Mouse (Mus musculus): Measurements from ENCODE around the gene Snrnp25. TPM values are rescaled to one million over a fixed set of nuclear protein-coding genes. Genes with fewer than 3 reads are reported as not detected.

Snrnp25 gene
- polyA plus RNA-seq, 1 experiment from 2014 or later = 47.8 TPM

GRCm38 (mm10) chr11:32225222-32226104, 20.2 kb downstream of the Snrnp25 start:
- no peaks in the 10 kb centered on the region for H3K27me3 ChIP-seq
- peaks cover 64% of the 10 kb centered on the region for H3K4me1 ChIP-seq
- no peak for ATAC-seq (ENCODE audit: insufficient number of reproducible peaks, low FRiP score, low TSS enrichment, low read depth)
- no peaks in the 10 kb centered on the region for H3K9me3 ChIP-seq (replicated peaks)
- peak overlapping the region; percentile 94 for H3K27ac ChIP-seq (replicated peaks)
- H3K4me2 ChIP-seq (replicated peaks) = peak overlapping the region; percentile 82
- WGBS = 39% methylated on average over 7 of the region's 7 CpGs
- H3K36me3 ChIP-seq = peaks cover 21% of the 10 kb centered on the region
- H3K4me3 ChIP-seq (replicated peaks) = no peak overlapping the region
- H3K9ac ChIP-seq = peak overlapping the region; percentile 13; the same call in 1 of the 2 replicates

DNA sequence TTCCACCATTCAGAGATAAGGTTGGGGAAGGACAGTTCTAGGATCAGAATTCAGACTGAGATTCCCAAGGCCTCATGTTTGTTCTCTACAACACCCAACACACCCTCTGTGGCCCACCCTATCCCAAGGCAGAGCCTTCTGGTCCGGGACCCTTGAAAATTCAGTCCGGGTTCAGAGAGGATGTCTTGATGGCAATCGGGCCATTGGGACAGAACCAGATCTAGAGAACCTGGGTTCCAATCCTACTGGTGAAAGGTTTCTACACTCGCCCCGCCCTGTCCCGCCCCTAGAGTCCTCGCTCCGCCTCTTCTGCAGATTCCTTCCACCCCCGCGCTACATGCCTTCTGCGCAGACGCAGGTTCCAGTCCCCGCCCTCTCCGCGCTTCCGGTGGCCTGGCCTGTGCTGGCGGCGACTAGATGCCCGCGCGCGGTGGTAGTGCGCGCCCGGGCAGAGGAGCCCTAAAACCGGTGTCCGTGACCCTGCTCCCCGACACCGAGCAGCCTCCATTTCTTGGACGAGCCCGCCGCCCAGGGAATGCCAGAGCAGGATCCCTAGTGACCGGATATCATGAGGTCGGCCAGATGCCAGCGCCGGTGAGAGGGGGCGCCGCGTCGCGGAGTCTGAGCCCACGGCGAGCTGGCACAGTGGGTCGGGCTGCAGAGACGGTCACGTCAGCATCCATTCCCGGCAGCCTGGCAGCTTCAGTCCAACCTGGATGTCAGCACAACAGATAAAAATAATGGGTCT, 21.1 kb downstream of the Snrnp25 start, which contains the start of gene Mpg:
Mpg (plus strand) TSS at position 382 of the 748 bp plus-strand sequence.
- peak; percentile 82 for ATAC-seq (ENCODE audit: insufficient number of reproducible peaks, low FRiP score, low TSS enrichment, low read depth)
- H3K4me2 ChIP-seq (replicated peaks) = peak within 1 kb of the TSS; percentile 82
- H3K27me3 ChIP-seq = no peaks in the 10 kb centered on the region
- peaks cover 30% of the 10 kb centered on the region for H3K36me3 ChIP-seq
- H3K4me1 ChIP-seq = peaks cover 56% of the 10 kb centered on the region
- peak within 1 kb of the TSS; percentile 70 for H3K4me3 ChIP-seq (replicated peaks)
- WGBS = 3% methylated on average over 47 of the region's 47 CpGs
- peak within 1 kb of the TSS; percentile 94 for H3K27ac ChIP-seq (replicated peaks)
- peak within 1 kb of the TSS; percentile 65 for H3K9ac ChIP-seq
- no peaks in the 10 kb centered on the region for H3K9me3 ChIP-seq (replicated peaks)

- no peaks in the 10 kb centered on the region for H3K27me3 ChIP-seq
- peak overlapping the region; percentile 94 for H3K27ac ChIP-seq (replicated peaks)
- no peaks in the 10 kb centered on the region for H3K9me3 ChIP-seq (replicated peaks)
- WGBS = 38% methylated on average over 1 of the region's 1 CpGs
- peak overlapping the region; percentile 82 for H3K4me2 ChIP-seq (replicated peaks)
- H3K4me1 ChIP-seq = peaks cover 56% of the 10 kb centered on the region
- peak overlapping the region; percentile 70 for H3K4me3 ChIP-seq (replicated peaks)
- no peak for ATAC-seq (ENCODE audit: insufficient number of reproducible peaks, low FRiP score, low TSS enrichment, low read depth)
- H3K36me3 ChIP-seq = peaks cover 37% of the 10 kb centered on the region
- H3K9ac ChIP-seq = peak overlapping the region; percentile 65
Measured at GRCm38 (mm10) chr11:32227041-32227440, 21.8 kb downstream of the Snrnp25 start.

DNA sequence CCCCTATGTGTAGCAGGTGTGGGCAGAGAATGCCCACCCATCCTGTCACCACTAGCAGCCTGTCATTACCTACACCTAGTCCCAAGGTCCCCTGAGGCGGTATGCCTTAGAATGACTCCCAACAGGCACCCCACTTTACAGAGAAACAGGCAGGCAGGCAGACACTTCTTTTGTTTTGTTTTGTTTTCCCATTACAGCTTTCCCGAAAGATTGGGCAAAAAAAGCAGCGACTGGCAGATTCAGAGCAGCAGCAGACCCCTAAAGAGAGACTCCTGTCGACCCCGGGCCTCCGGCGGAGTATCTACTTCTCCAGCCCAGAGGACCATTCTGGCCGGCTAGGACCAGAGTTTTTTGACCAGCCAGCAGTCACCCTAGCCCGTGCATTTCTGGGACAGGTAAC, 22.3 kb downstream of the Snrnp25 start:
- Histone ChIP-seq H3K36me3 (peaks cover 42% of the 10 kb centered on the region), H3K4me2 (replicated peaks) (peak overlapping the region; percentile 82; the same call in 1 of the 2 replicates), H3K9ac (no peak overlapping the region), H3K9me3 (replicated peaks) (no peaks in the 10 kb centered on the region), H3K4me1 (peaks cover 53% of the 10 kb centered on the region), H3K27ac (replicated peaks) (no peak overlapping the region), H3K4me3 (replicated peaks) (peak overlapping the region; percentile 70; the same call in 1 of the 2 replicates), H3K27me3 (no peaks in the 10 kb centered on the region)
- ATAC-seq (ENCODE audit: insufficient number of reproducible peaks, low FRiP score, low TSS enrichment, low read depth) = no peak
- WGBS = 86% methylated on average over 9 of the region's 9 CpGs

GRCm38 (mm10) chr11:32228292-32228845, 23.2 kb downstream of the Snrnp25 start:
- no peaks in the 10 kb centered on the region for H3K9me3 ChIP-seq (replicated peaks)
- H3K27me3 ChIP-seq = no peaks in the 10 kb centered on the region
- H3K27ac ChIP-seq (replicated peaks) = no peak overlapping the region
- 92% methylated on average over 3 of the region's 3 CpGs for WGBS
- H3K4me3 ChIP-seq (replicated peaks) = no peak overlapping the region
- ATAC-seq (ENCODE audit: insufficient number of reproducible peaks, low FRiP score, low TSS enrichment, low read depth) = no peak
- peaks cover 51% of the 10 kb centered on the region for H3K4me1 ChIP-seq
- H3K4me2 ChIP-seq (replicated peaks) = no peak overlapping the region
- peaks cover 45% of the 10 kb centered on the region for H3K36me3 ChIP-seq
- H3K9ac ChIP-seq = no peak overlapping the region

DNA sequence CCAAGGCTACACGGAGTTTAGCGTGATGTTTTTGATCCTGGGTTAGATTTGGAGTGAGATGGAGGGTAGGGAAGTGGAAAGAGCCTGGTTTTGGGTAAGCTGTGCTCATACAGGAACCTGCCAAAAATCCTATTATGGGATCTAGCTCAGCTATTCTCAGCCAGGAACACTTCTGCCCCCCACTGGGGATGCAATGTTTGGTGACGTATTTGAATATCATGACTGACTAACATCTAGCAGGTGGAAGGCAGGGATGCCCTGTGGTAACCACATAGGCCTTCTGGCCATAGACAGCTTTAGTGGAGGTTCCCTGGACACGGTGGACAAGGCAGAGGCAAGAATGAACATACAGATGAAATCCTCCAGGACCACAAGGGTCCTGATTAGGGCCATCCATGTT, 25.0 kb downstream of the Snrnp25 start:
- no peak overlapping the region for H3K27ac ChIP-seq (replicated peaks)

DNA sequence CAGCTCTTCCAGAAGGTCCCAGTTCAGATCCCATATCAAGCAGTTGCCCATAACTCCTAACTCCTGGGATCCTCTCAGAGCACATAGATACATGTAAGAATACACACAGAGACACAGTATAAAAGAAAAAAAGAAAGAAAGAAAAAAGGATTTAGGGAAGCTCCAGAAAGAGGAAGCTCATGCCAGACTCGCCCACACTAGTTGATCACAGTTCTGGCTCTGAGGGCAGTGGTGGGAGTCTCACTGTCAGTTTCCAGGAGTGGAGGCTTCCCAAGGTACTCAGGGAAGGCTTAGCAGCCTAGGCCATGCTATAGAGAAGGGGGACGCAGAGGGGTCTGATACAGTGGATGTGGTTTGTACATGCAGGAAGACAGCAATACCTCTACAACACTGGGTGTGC, 25.9 kb downstream of the Snrnp25 start:
- Histone ChIP-seq H3K4me3 (replicated peaks) (no peak overlapping the region), H3K4me2 (replicated peaks) (no peak overlapping the region), H3K9me3 (replicated peaks) (no peaks in the 10 kb centered on the region), H3K27ac (replicated peaks) (no peak overlapping the region), H3K27me3 (no peaks in the 10 kb centered on the region), H3K36me3 (peaks cover 58% of the 10 kb centered on the region), H3K4me1 (peaks cover 50% of the 10 kb centered on the region), H3K9ac (no peak overlapping the region)
- 89% methylated on average over 2 of the region's 2 CpGs for WGBS
- ATAC-seq (ENCODE audit: insufficient number of reproducible peaks, low FRiP score, low TSS enrichment, low read depth) = no peak

More for the DNA sequence above, 25.0 kb downstream of the Snrnp25 start:
- H3K27me3 ChIP-seq = no peaks in the 10 kb centered on the region
- no peaks in the 10 kb centered on the region for H3K9me3 ChIP-seq (replicated peaks)
- WGBS = 76% methylated on average over 4 of the region's 4 CpGs
- H3K9ac ChIP-seq = no peak overlapping the region
- H3K4me3 ChIP-seq (replicated peaks) = no peak overlapping the region
- no peak for ATAC-seq (ENCODE audit: insufficient number of reproducible peaks, low FRiP score, low TSS enrichment, low read depth)
- H3K4me2 ChIP-seq (replicated peaks) = no peak overlapping the region
- H3K36me3 ChIP-seq = peaks cover 58% of the 10 kb centered on the region
- H3K4me1 ChIP-seq = peaks cover 50% of the 10 kb centered on the region

GRCm38 (mm10) chr11:32232848-32233247, 27.6 kb downstream of the Snrnp25 start:
- peaks cover 60% of the 10 kb centered on the region for H3K36me3 ChIP-seq
- no peaks in the 10 kb centered on the region for H3K9me3 ChIP-seq (replicated peaks)
- no peaks in the 10 kb centered on the region for H3K27me3 ChIP-seq
- H3K27ac ChIP-seq (replicated peaks) = no peak overlapping the region; the same call in 1 of the 2 replicates
- no peak overlapping the region for H3K9ac ChIP-seq
- 59% methylated on average over 10 of the region's 10 CpGs for WGBS
- H3K4me1 ChIP-seq = peaks cover 48% of the 10 kb centered on the region
- ATAC-seq (ENCODE audit: insufficient number of reproducible peaks, low FRiP score, low TSS enrichment, low read depth) = peak; percentile 36; the same call in 1 of the 2 replicates
- H3K4me2 ChIP-seq (replicated peaks) = no peak overlapping the region
- no peak overlapping the region for H3K4me3 ChIP-seq (replicated peaks)

GRCm38 (mm10) chr11:32233895-32234294, 28.7 kb downstream of the Snrnp25 start:
- Histone ChIP-seq H3K4me3 (replicated peaks) (no peak overlapping the region), H3K36me3 (peaks cover 61% of the 10 kb centered on the region), H3K27me3 (no peaks in the 10 kb centered on the region), H3K9ac (no peak overlapping the region), H3K9me3 (replicated peaks) (no peaks in the 10 kb centered on the region), H3K4me1 (peaks cover 51% of the 10 kb centered on the region), H3K4me2 (replicated peaks) (no peak overlapping the region), H3K27ac (replicated peaks) (no peak overlapping the region)
- ATAC-seq (ENCODE audit: insufficient number of reproducible peaks, low FRiP score, low TSS enrichment, low read depth) = no peak
- 90% methylated on average over 3 of the region's 3 CpGs for WGBS

DNA sequence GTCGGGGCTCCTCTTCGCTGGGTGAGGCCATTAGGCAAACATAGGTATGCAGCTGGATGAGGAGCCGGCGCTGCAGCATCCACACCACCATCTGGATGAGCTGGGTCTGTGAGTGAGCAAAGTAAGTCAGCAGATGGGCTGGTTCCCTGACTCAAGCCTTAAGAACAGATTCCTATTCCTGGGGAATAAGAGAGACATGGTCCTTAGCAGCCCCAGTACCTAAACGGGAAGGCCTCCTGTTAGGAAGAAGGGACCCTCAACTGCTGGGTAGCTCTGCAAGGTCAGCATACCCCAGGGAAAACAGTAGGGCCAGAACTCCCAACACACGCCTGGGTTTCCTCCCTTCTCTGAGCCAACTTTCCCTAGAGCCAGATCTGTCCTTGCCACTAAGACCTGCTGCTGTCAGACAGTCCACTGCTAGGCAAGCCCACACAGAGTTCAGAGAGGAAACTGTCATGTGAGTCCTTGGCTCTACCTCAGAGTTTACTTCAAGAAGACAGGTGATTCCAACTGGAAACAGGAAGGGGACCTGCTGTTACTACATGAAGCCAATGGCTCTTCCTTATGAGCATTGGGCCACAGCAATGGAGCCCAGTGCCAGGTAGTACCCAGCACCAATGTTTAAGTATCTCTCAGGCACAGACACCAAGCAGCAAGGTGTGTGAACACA, 29.7 kb downstream of the Snrnp25 start:
- H3K4me1 ChIP-seq = peaks cover 51% of the 10 kb centered on the region
- no peak for ATAC-seq (ENCODE audit: insufficient number of reproducible peaks, low FRiP score, low TSS enrichment, low read depth)
- H3K9me3 ChIP-seq (replicated peaks) = no peaks in the 10 kb centered on the region
- 78% methylated on average over 6 of the region's 6 CpGs for WGBS
- 0 out of 2 replicates have a peak overlapping the region, but pooled peaks have one; percentile 75 for H3K27ac ChIP-seq (replicated peaks)
- peaks cover 61% of the 10 kb centered on the region for H3K36me3 ChIP-seq
- H3K4me3 ChIP-seq (replicated peaks) = no peak overlapping the region
- no peak overlapping the region for H3K9ac ChIP-seq
- no peaks in the 10 kb centered on the region for H3K27me3 ChIP-seq
- H3K4me2 ChIP-seq (replicated peaks) = no peak overlapping the region

Data from embryonic facial prominence, embryonic 15.5 days (tissue).